Mouse (Mus musculus) forebrain, embryonic 10.5 days (tissue): ENCODE results near the gene Errfi1. TPM values are rescaled to one million over a fixed set of nuclear protein-coding genes. Genes with fewer than 3 reads are reported as not detected.
A peak's percentile ranks its signal among the peaks of the same experiment; 100 is the strongest.
"Not testable (repeated sequence)": the region's sequence is repeated elsewhere in the genome, so short reads cannot be mapped to it uniquely, and the experiment has no call there.

Experiments used
- DNase-seq: peaks from one replicate; pipeline ENCODE4 v3.0.0-alpha.2; 2017; ENCODE audit warnings: low spot score; ENCODE audit errors: extremely low spot score
- H3K27ac ChIP-seq: fragments of 300-500 bp; sonication (generic); 2 replicates; pipeline ENCODE4 v1.5.1; 2016; ENCODE audit warnings: mild to moderate bottlenecking
- H3K27me3 ChIP-seq: fragments of 300-500 bp; sonication (generic); 2 replicates; pipeline ENCODE4 v1.6.1; 2016; ENCODE audit warnings: mild to moderate bottlenecking; ENCODE audit not compliant: poor library complexity, severe bottlenecking
- H3K36me3 ChIP-seq: fragments of 300-500 bp; sonication (generic); replicated peaks from 2 replicates; pipeline ENCODE4 v1.6.1; 2016; ENCODE audit warnings: mild to moderate bottlenecking, moderate library complexity
- H3K4me1 ChIP-seq: fragments of 300-500 bp; sonication (generic); 2 replicates; pipeline ENCODE4 v1.6.1; 2016
- H3K4me3 ChIP-seq: fragments of 300-500 bp; sonication (generic); 2 replicates; pipeline ENCODE4 v1.5.1; 2016; ENCODE audit warnings: mild to moderate bottlenecking, moderate library complexity
- H3K9me3 ChIP-seq: fragments of 300-500 bp; sonication (generic); 2 replicates; pipeline ENCODE4 v1.6.1; 2016; ENCODE audit warnings: mild to moderate bottlenecking, moderate library complexity
- WGBS: fragments of 180-500 bp; shearing (Covaris S2); methylation state at CpG from one replicate; pipeline ENCODE4 v1.1.7; 2016; 5-methylcytosine and 5-hydroxymethylcytosine counted together
- polyA plus RNA-seq: library from polyadenylated mRNA; unstranded; fragments of >200 nt; fragmentation: Nextera tagmentation; extraction: Ambion mirVana; gene quantifications from 2 replicates; pipeline ENCODE4 v1.2.1, GENCODE M21; 2016

Errfi1 gene
- polyA plus RNA-seq, 1 experiment from 2014 or later: 16.5 TPM

DNA sequence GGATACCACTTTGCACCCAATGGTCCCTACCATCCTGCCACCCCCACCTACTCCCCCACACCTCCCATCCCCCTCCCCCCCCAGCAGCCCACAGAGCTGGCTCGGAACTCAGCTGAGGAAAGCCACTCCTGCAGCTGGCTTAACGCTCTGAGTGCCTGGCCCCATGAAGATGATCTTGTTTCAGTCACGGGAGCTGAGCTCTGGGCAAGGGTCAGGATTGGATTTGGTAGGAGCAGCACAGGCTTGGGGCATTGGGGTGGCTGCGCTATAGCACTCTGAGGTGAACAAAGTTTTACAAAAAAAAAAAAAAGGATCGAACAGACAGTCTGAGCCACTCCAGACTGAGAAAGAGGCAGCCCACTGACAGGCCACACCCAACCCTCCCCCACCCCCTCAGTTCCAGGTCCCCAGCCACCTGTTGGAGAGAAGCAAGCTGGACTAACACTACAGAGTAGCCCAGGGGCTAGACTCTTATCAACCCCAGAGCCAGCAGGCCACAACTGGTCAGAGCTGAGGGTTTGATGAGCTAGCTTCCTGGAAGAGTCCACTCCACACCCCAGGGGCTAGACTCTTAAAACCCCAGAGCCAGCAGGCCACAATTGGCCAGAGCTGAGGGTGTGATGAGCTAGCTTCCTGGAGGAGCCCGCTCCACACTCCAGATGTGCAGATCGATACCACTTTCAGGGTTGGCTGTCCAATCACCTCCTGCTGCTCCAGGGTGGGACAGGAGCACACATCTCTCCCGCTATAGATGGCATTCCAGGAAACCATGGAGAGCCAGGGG is 41.2 kb downstream of the Errfi1 start:
- H3K27ac ChIP-seq: no peak overlapping the region
- no peaks in the 10 kb centered on the region for H3K27me3 ChIP-seq
- WGBS: 75% methylated on average over 8 of the region's 8 CpGs
- no peak for DNase-seq
- peaks cover 43% of the 10 kb centered on the region for H3K36me3 ChIP-seq
- H3K9me3 ChIP-seq: no peaks in the 10 kb centered on the region
- no peak overlapping the region for H3K4me3 ChIP-seq
- peaks cover 16% of the 10 kb centered on the region; the same call in 1 of the 2 replicates for H3K4me1 ChIP-seq

- Histone ChIP-seq H3K27ac (no peak overlapping the region), H3K4me3 (no peak overlapping the region), H3K27me3 (no peaks in the 10 kb centered on the region), H3K9me3 (no peaks in the 10 kb centered on the region), H3K36me3 (peaks cover 65% of the 10 kb centered on the region), H3K4me1 (0 out of 2 replicates have a peak, but pooled peaks cover 8% of the 10 kb centered on the region)
- no peak for DNase-seq
- WGBS: 95% methylated on average over 26 of the region's 26 CpGs
Observed at GRCm38 (mm10) chr4:150896896-150897624, 43.3 kb downstream of the Errfi1 start.

DNA sequence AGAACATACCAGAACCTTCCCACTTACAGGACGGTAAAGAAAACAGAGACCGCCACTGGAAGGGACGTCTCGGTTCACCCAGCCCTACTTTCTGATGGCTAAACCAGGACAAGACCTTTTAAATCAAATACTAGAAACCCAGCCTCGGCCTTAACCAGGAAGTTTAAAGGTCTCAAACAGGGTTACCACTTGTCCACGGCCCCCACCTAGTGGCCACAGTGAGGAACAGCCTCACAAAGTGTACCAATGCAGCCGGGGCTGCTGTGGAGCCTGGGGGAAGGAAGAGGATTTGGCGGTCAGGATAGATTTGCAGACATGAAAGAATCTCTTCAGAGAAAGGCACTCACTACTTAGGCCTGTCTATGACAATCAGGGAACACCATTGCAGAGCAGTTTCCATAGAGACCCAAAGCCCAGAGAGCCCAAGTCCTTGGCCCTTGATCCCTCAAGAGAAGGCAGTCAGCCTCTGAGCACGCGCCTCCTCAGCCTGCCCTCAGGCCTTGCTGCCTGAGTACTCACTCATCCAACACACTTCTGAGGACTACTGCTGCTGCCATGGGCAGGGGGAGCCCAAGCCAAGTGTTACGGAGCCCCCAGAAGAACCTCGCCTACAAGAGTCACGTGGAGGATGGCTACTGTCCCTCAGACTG is 45.1 kb downstream of the Errfi1 start:
- WGBS: 61% methylated on average over 13 of the region's 13 CpGs
- Histone ChIP-seq H3K27me3 (no peaks in the 10 kb centered on the region), H3K9me3 (no peaks in the 10 kb centered on the region), H3K27ac (no peak overlapping the region), H3K4me1 (0 out of 2 replicates have a peak, but pooled peaks cover 8% of the 10 kb centered on the region), H3K36me3 (peaks cover 83% of the 10 kb centered on the region), H3K4me3 (no peak overlapping the region)
- DNase-seq: peak; percentile 61

GRCm38 (mm10) chr4:150900486-150900885 is 46.8 kb downstream of the Errfi1 start:
- H3K4me1 ChIP-seq: 0 out of 2 replicates have a peak, but pooled peaks cover 4% of the 10 kb centered on the region
- H3K27me3 ChIP-seq: no peaks in the 10 kb centered on the region
- peaks cover 95% of the 10 kb centered on the region for H3K36me3 ChIP-seq
- WGBS: 96% methylated on average over 13 of the region's 13 CpGs
- no peak overlapping the region for H3K4me3 ChIP-seq
- no peak for DNase-seq
- H3K27ac ChIP-seq: no peak overlapping the region
- no peaks in the 10 kb centered on the region for H3K9me3 ChIP-seq

DNA sequence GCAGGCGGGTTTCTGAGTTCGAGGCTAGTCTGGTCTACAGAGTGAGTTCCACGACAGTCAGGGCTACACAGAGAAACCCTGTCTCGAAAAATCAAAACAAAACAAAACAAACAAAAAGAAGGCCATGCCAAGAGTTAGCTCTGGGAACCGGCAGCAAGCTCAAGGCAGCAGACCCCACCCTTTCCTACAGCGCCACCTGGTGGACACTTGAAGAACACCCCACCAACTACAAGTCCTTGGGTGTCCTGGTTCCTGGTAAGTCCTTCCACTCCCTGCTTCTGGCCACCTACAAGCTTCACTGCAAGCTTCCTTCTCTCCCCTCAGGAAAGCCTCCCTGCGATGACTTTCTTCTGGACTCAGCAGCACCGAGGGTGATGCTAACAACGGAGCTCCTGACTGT is 47.9 kb downstream of the Errfi1 start:
- Histone ChIP-seq H3K9me3 (no peaks in the 10 kb centered on the region), H3K27ac (no peak overlapping the region), H3K27me3 (no peaks in the 10 kb centered on the region), H3K4me1 (0 out of 2 replicates have a peak, but pooled peaks cover 4% of the 10 kb centered on the region), H3K4me3 (no peak overlapping the region), H3K36me3 (peaks cover 93% of the 10 kb centered on the region)
- peak; percentile 72 for DNase-seq
- WGBS: 61% methylated on average over 9 of the region's 9 CpGs

GRCm38 (mm10) chr4:150902062-150902461 is 48.3 kb downstream of the Errfi1 start:
- WGBS: 93% methylated on average over 12 of the region's 12 CpGs
- 0 out of 2 replicates have a peak, but pooled peaks cover 4% of the 10 kb centered on the region for H3K4me1 ChIP-seq
- no peaks in the 10 kb centered on the region for H3K27me3 ChIP-seq
- H3K9me3 ChIP-seq: no peaks in the 10 kb centered on the region
- peaks cover 93% of the 10 kb centered on the region for H3K36me3 ChIP-seq
- H3K4me3 ChIP-seq: no peak overlapping the region
- H3K27ac ChIP-seq: no peak overlapping the region
- no peak for DNase-seq

DNA sequence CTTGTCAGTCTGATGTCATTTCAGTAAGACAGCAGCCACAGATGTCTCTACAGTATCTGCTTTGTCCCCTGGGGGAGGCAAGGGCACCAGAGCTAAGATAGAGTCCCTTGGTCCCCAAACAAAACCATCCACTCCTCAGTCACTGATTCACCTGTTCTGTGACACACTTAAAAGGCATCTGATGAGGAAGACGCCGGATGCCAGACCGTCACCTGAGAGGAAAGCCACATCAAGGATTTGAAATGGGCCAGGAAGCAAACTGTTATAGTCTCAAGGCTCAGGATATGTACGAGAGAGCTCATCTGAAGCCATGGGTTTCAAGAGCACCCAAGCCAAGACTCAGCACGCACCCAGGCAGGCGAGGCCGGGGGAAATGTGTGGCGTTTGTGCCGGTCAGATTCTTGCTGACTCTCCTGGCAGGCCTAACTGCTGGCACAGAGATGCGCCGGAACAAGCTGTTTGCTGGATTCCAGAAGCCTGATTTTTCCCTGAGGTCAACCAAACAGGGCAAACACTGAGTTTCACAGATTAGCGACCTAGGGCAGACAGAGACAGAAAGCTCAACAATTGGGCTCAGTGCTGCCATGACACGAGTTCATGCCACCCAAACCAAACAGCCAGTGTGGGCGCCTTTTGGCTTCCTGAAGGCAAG is 49.5 kb downstream of the Errfi1 start:
- Histone ChIP-seq H3K9me3 (no peaks in the 10 kb centered on the region), H3K4me1 (peaks cover 10% of the 10 kb centered on the region), H3K36me3 (peaks cover 93% of the 10 kb centered on the region), H3K27me3 (no peaks in the 10 kb centered on the region), H3K4me3 (no peak overlapping the region), H3K27ac (no peak overlapping the region)
- no peak for DNase-seq
- WGBS: 94% methylated on average over 14 of the region's 14 CpGs

GRCm38 (mm10) chr4:150907099-150907498 is 53.4 kb downstream of the Errfi1 start:
- WGBS: 92% methylated on average over 8 of the region's 8 CpGs
- H3K36me3 ChIP-seq: peaks cover 57% of the 10 kb centered on the region

DNA sequence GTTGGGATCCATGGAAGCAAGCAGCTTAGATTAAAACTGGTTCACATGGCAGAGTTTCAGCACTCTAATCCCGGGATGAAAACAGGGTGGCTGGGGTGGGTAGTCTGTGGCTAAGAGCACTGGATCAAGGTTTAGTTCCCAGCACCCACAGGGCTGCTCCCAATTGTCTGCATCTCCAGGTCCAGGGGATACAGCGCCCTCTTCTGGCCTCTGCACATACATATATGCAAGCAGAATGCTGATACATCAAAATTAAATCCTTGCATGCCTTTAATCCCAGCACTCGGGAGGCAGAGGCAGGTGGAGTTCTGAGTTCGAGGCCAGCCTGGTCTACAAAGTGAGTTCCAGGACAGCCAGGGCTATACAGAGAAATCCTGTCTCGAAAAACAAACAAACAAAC is 54.8 kb downstream of the Errfi1 start:
- Histone ChIP-seq H3K4me3 (peak overlapping the region; percentile 68), H3K36me3 (peaks cover 43% of the 10 kb centered on the region), H3K4me1 (peaks cover 31% of the 10 kb centered on the region)
- H3K27me3 ChIP-seq, H3K27ac ChIP-seq, H3K9me3 ChIP-seq, DNase-seq: not testable (repeated sequence)
- WGBS: 78% methylated on average over 5 of the region's 5 CpGs

More at GRCm38 (mm10) chr4:150907099-150907498, 53.4 kb downstream of the Errfi1 start:
- Histone ChIP-seq H3K27ac (no peak overlapping the region), H3K4me1 (peaks cover 23% of the 10 kb centered on the region), H3K9me3 (no peaks in the 10 kb centered on the region), H3K4me3 (no peak overlapping the region), H3K27me3 (no peaks in the 10 kb centered on the region)
- no peak for DNase-seq

DNA sequence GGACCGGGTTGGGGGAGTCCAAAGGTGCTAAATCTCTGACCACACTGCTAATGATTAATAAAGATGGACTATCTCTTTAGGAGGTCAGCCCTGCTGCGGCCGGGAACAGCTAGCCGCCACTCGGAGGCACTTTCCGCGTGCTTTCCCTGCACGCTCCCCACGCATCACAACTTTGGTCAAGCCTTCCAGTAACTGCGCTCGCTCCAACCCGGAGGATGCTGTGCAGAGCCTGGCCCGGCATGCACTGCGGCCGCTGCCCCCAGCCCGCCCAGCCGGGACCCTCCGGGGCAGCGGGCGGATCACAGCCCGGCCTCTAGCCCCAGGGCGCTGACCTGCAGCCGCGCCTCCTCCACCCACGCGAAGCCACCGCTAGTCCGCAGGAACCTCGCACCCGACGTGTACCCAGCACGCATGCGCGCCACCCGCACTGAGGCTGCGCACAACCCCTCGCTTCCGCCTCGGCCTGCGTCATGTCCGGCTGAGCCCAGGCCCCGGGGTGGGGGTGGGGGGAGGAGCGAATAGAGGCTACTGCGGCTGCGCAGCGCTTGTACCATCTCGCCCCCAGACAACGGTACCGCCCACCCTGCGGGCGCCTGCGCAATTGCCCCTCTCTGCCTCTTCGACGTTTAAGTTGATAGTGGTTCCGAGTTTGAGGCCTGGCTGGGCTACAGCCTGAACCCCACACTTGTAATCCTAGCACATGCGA is 55.9 kb downstream of the Errfi1 start:
- Histone ChIP-seq H3K4me1 (peaks cover 38% of the 10 kb centered on the region), H3K27ac (peak overlapping the region; percentile 91), H3K4me3 (peak overlapping the region; percentile 68), H3K9me3 (no peaks in the 10 kb centered on the region), H3K36me3 (peaks cover 35% of the 10 kb centered on the region), H3K27me3 (no peaks in the 10 kb centered on the region)
- WGBS: under 1% methylated on average over 56 of the region's 56 CpGs
- peak; percentile 99 for DNase-seq

DNA sequence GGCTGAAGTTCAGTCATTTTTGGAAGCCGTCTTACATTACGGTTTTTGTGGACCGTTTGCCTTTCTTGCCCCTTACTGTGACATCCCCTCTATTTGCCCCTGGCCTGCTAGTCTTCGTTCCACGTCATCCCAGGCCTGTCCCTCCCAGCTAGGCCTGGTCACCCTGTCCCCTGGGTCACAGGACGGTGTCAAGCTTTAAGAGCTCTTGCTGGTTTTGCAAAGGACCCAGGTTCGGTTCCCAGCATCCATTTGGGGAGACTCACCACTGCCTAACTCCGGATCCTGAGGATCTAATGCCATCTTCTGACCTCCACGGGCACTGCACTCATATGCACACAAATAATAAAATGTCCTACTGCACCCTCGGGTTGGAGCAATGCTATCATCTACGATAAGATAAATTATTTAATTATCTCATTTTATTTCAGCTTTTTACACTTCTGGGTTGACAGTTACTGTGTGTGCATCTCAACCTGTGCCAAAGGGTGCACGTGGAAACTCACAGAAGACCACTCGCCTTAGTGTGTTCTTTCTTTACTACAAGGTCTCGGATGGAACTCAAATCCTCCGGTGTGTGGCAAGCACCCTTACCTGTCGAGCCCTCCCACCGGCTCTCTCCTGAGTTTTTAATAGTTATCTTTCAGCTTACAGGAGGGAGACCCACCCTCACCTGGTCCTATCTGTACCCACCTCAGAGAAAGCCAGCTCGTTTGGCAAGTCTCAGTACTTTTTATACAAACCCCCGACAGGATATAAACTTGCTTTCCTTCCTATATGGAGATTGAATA is 56.6 kb downstream of the Errfi1 start:
- Histone ChIP-seq H3K36me3 (peaks cover 29% of the 10 kb centered on the region), H3K27ac (peak overlapping the region; percentile 91), H3K4me1 (peaks cover 46% of the 10 kb centered on the region), H3K9me3 (no peaks in the 10 kb centered on the region), H3K4me3 (peak overlapping the region; percentile 68), H3K27me3 (no peaks in the 10 kb centered on the region)
- 85% methylated on average over 19 of the region's 19 CpGs for WGBS
- no peak for DNase-seq
